Mouse (Mus musculus) liver, embryonic 15.5 days (tissue): ENCODE data around the gene Ankrd23. TPM values are rescaled to one million over a fixed set of nuclear protein-coding genes. Genes with fewer than 3 reads are reported as not detected.
"Not testable (repeated sequence)": the region's sequence is repeated elsewhere in the genome, so short reads cannot be mapped to it uniquely, and the experiment has no call there.

Experiments
- ATAC-seq: fragments of 200-750 bp; cut with Nextera tagmentation; 2 replicates; pipeline ENCODE4 v1.8.0; 2017; ENCODE audit warnings: moderate number of reproducible peaks, mild to moderate bottlenecking, moderate library complexity; ENCODE audit not compliant: insufficient read depth
- H3K27ac ChIP-seq: fragments of 300-500 bp; sonication (generic); replicated peaks from 2 replicates; pipeline ENCODE4 v1.5.1; 2015; ENCODE audit warnings: mild to moderate bottlenecking, inconsistent platforms
- H3K27me3 ChIP-seq: fragments of 300-500 bp; sonication (generic); 2 replicates; pipeline ENCODE4 v1.6.1; 2015; ENCODE audit warnings: mild to moderate bottlenecking, inconsistent platforms
- H3K36me3 ChIP-seq: fragments of 300-500 bp; sonication (generic); replicated peaks from 2 replicates; pipeline ENCODE4 v1.6.1; 2015; ENCODE audit warnings: moderate library complexity, mild to moderate bottlenecking, inconsistent platforms
- H3K4me1 ChIP-seq: fragments of 300-500 bp; sonication (generic); replicated peaks from 2 replicates; pipeline ENCODE4 v1.6.1; 2015; ENCODE audit warnings: inconsistent platforms
- H3K4me2 ChIP-seq: fragments of 300-500 bp; sonication (generic); 2 replicates; pipeline ENCODE4 v1.6.1; 2015; ENCODE audit warnings: moderate library complexity, mild to moderate bottlenecking, inconsistent platforms
- H3K4me3 ChIP-seq: fragments of 300-500 bp; sonication (generic); replicated peaks from 2 replicates; pipeline ENCODE4 v1.5.1; 2015; ENCODE audit warnings: mild to moderate bottlenecking, inconsistent platforms
- H3K9ac ChIP-seq: fragments of 300-500 bp; sonication (generic); 2 replicates; pipeline ENCODE4 v1.6.1; 2015; ENCODE audit warnings: moderate library complexity, mild to moderate bottlenecking, inconsistent platforms
- H3K9me3 ChIP-seq: fragments of 300-500 bp; sonication (generic); replicated peaks from 2 replicates; pipeline ENCODE4 v1.6.1; 2016; ENCODE audit warnings: inconsistent platforms
- WGBS: fragments of 180-500 bp; shearing (Covaris S2); methylation state at CpG from one replicate; pipeline ENCODE4 v1.1.7; 2015; ENCODE audit warnings: mixed read lengths; ENCODE audit not compliant: insufficient replicate concordance; 5-methylcytosine and 5-hydroxymethylcytosine counted together
- polyA plus RNA-seq: library from polyadenylated mRNA; unstranded; fragments of >200 nt; fragmentation: Nextera tagmentation; extraction: Ambion mirVana; gene quantifications from 2 replicates; pipeline ENCODE4 v1.2.1, GENCODE M21; 2015

Ankrd23 gene
- 2.3 and 2.9 TPM in 2 replicates for polyA plus RNA-seq

DNA sequence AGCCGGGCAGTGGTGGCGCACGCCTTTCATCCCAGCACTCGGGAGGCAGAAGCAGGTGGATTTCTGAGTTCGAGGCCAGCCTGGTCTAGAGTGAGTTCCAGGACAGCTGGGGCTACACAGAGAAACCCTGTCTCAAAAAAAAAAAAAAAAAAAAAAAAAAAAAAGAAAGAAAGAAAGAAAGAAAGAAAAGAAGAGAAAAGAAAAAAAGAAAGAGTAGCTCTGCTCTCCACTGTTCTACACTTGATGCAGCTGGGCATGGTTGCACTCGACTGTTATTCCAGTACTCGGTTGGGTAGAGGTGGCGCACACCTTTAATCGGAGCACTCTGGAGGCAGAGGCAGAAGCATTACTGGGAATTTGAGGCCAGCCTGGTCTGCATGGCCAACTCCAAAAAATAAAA lies at the start of gene Ankrd23:
Gene Ankrd23, minus strand, starts transcription at position 101 of the 400 bp plus-strand sequence.
- ATAC-seq, H3K9me3 ChIP-seq, H3K9ac ChIP-seq, H3K36me3 ChIP-seq, H3K27me3 ChIP-seq, H3K4me2 ChIP-seq, H3K4me3 ChIP-seq: not testable (repeated sequence)
- peaks cover 19% of the 10 kb centered on the region for H3K4me1 ChIP-seq
- WGBS, result 84% methylated on average over 9 of the region's 9 CpGs
- H3K27ac ChIP-seq, result 0 out of 2 replicates have a peak within 1 kb of the TSS, but pooled peaks have one; percentile 24

DNA sequence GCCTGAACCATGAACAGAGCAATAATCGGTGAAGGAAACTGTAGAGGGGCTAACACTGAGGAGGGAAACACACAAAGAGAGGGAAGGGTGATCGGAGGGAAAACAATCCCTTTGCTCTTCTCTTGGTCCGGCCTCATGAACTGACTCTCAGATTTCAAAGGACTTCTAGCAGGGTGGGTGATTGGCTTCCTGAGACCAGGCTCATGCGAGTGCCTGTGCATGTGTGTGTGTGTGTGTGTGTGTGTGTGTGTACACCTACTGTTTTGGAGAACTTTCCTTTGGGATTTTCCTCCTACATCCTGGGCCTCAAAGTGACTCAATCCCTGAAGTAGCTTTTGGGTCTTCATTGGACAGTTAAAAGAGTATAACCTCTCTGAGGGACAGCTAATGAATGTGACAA lies 49.6 kb upstream of the Ankrd23 start:
- Histone ChIP-seq H3K9me3 (no peaks in the 10 kb centered on the region), H3K4me3 (no peak overlapping the region), H3K36me3 (no peaks in the 10 kb centered on the region), H3K27me3 (no peaks in the 10 kb centered on the region; the same call in 1 of the 2 replicates), H3K9ac (no peak overlapping the region), H3K4me2 (no peak overlapping the region), H3K27ac (no peak overlapping the region), H3K4me1 (peaks cover 12% of the 10 kb centered on the region; the same call in 1 of the 2 replicates)
- WGBS, result 58% methylated on average over 4 of the region's 4 CpGs
- ATAC-seq, result no peak

- H3K27ac ChIP-seq, result no peak overlapping the region
- no peak overlapping the region for H3K4me3 ChIP-seq
- WGBS, result 59% methylated on average over 8 of the region's 8 CpGs
Measured at GRCm38 (mm10) chr1:36583408-36584116, 46.9 kb upstream of the Ankrd23 start.

GRCm38 (mm10) chr1:36582211-36582610 lies 45.5 kb upstream of the Ankrd23 start:
- Histone ChIP-seq H3K9ac (no peak overlapping the region), H3K9me3 (no peaks in the 10 kb centered on the region), H3K4me3 (no peak overlapping the region), H3K36me3 (no peaks in the 10 kb centered on the region), H3K4me1 (peaks cover 19% of the 10 kb centered on the region), H3K27me3 (no peaks in the 10 kb centered on the region; the same call in 1 of the 2 replicates), H3K27ac (no peak overlapping the region), H3K4me2 (no peak overlapping the region)
- WGBS, result 47% methylated on average over 8 of the region's 8 CpGs
- no peak for ATAC-seq

More at GRCm38 (mm10) chr1:36583408-36584116, 46.9 kb upstream of the Ankrd23 start:
- H3K36me3 ChIP-seq, result no peaks in the 10 kb centered on the region
- peaks cover 19% of the 10 kb centered on the region for H3K4me1 ChIP-seq
- H3K27me3 ChIP-seq, result no peaks in the 10 kb centered on the region; the same call in 1 of the 2 replicates
- H3K9ac ChIP-seq, result no peak overlapping the region
- no peak overlapping the region for H3K4me2 ChIP-seq
- no peaks in the 10 kb centered on the region for H3K9me3 ChIP-seq
- ATAC-seq, result no peak

DNA sequence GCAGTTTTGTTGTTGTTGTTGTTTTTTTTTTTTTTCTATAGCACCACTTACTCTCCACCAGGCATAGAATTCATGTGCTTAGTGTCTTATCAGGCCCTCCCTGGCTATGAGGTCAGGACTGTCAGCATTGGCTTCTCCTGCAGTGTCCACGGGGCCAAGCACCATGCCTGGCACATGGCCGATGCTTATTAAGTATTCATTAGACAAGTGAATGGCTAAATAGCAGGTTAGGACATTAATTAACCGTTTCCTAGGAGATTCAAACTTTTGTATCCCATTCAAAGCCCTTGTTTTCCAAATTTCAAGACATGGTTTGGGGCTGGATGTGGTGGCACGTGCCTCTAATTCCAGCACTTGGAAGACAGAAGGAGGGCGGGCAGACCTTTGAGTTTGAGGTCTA lies 44.6 kb upstream of the Ankrd23 start:
- Histone ChIP-seq H3K9me3 (no peaks in the 10 kb centered on the region), H3K4me3 (no peak overlapping the region), H3K36me3 (no peaks in the 10 kb centered on the region), H3K4me1 (peaks cover 22% of the 10 kb centered on the region), H3K27me3 (no peaks in the 10 kb centered on the region; the same call in 1 of the 2 replicates), H3K4me2 (peak overlapping the region; percentile 61; the same call in 1 of the 2 replicates), H3K9ac (no peak overlapping the region), H3K27ac (no peak overlapping the region)
- 51% methylated on average over 5 of the region's 5 CpGs for WGBS
- ATAC-seq, result no peak

GRCm38 (mm10) chr1:36580384-36581207 lies 43.9 kb upstream of the Ankrd23 start:
- WGBS, result 8% methylated on average over 17 of the region's 17 CpGs
- no peaks in the 10 kb centered on the region for H3K36me3 ChIP-seq
- no peaks in the 10 kb centered on the region; the same call in 1 of the 2 replicates for H3K27me3 ChIP-seq
- no peaks in the 10 kb centered on the region for H3K9me3 ChIP-seq
- peak; percentile 87 for ATAC-seq
- peaks cover 28% of the 10 kb centered on the region for H3K4me1 ChIP-seq
- peak overlapping the region; percentile 61 for H3K4me2 ChIP-seq
- peak overlapping the region; percentile 33 for H3K4me3 ChIP-seq
- peak overlapping the region; percentile 6; the same call in 1 of the 2 replicates for H3K9ac ChIP-seq
- 0 out of 2 replicates have a peak overlapping the region, but pooled peaks have one; percentile 38 for H3K27ac ChIP-seq

GRCm38 (mm10) chr1:36579974-36580383 lies 43.3 kb upstream of the Ankrd23 start:
- no peak overlapping the region for H3K27ac ChIP-seq
- ATAC-seq, result no peak
- H3K9ac ChIP-seq, result no peak overlapping the region

DNA sequence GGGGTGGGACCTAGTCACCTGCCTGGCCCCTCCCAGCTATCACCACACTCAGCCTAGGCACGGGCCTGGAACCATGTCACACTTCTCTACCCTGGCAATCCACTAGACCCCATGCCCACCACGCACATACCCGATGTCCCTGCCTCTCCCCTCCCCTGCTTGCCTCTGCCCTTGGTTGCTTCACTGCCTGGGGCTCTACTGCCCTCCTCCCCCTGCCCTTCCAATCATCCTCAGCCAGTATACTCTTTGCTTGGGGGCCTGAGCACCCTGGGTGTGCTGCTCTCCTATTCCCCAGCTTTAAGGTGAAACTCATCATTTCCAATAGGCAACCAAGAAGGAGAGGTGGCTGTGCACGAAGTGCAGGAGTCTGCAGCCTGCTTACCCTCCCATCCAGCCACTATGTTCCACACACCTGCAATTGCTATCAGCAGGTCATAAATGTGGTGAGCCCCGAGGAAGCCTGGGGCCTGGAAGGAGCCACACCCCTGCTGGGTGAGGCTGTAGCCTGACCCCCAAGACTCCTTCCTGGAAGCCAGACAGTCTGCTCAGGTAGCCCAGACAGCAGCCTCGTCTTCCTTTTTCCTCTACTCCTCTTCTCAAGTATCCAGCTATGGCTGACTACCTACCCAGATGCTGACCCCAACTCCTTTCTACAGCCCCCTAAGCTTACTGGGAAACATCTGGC lies 40.5 kb upstream of the Ankrd23 start:
- peaks cover 33% of the 10 kb centered on the region for H3K4me1 ChIP-seq
- H3K27ac ChIP-seq, result no peak overlapping the region

More at GRCm38 (mm10) chr1:36579974-36580383, 43.3 kb upstream of the Ankrd23 start:
- Histone ChIP-seq H3K4me3 (peak overlapping the region; percentile 33; the same call in 1 of the 2 replicates), H3K36me3 (no peaks in the 10 kb centered on the region), H3K4me1 (peaks cover 33% of the 10 kb centered on the region), H3K9me3 (no peaks in the 10 kb centered on the region), H3K27me3 (no peaks in the 10 kb centered on the region; the same call in 1 of the 2 replicates), H3K4me2 (peak overlapping the region; percentile 61)
- WGBS, result 54% methylated on average over 6 of the region's 6 CpGs

GRCm38 (mm10) chr1:36575347-36575746 lies 38.7 kb upstream of the Ankrd23 start:
- WGBS, result 54% methylated on average over 6 of the region's 6 CpGs
- no peak for ATAC-seq
- H3K4me1 ChIP-seq, result peaks cover 23% of the 10 kb centered on the region

More for the DNA sequence above, 40.5 kb upstream of the Ankrd23 start:
- Histone ChIP-seq H3K9me3 (no peaks in the 10 kb centered on the region), H3K27me3 (no peaks in the 10 kb centered on the region; the same call in 1 of the 2 replicates), H3K4me2 (no peak overlapping the region), H3K4me3 (no peak overlapping the region), H3K36me3 (no peaks in the 10 kb centered on the region), H3K9ac (no peak overlapping the region)
- WGBS, result 46% methylated on average over 6 of the region's 6 CpGs
- ATAC-seq, result no peak

GRCm38 (mm10) chr1:36574196-36574955 lies 37.7 kb upstream of the Ankrd23 start:
- Histone ChIP-seq H3K27me3 (no peaks in the 10 kb centered on the region), H3K4me3 (no peak overlapping the region), H3K9me3 (no peaks in the 10 kb centered on the region), H3K27ac (no peak overlapping the region), H3K36me3 (no peaks in the 10 kb centered on the region), H3K4me2 (no peak overlapping the region), H3K9ac (no peak overlapping the region), H3K4me1 (peaks cover 18% of the 10 kb centered on the region; the same call in 1 of the 2 replicates)
- 68% methylated on average over 5 of the region's 5 CpGs for WGBS
- no peak for ATAC-seq

More at GRCm38 (mm10) chr1:36575347-36575746, 38.7 kb upstream of the Ankrd23 start:
- no peaks in the 10 kb centered on the region for H3K36me3 ChIP-seq
- H3K9me3 ChIP-seq, result no peaks in the 10 kb centered on the region
- no peaks in the 10 kb centered on the region for H3K27me3 ChIP-seq
- H3K27ac ChIP-seq, result no peak overlapping the region
- no peak overlapping the region for H3K4me2 ChIP-seq
- no peak overlapping the region for H3K9ac ChIP-seq
- H3K4me3 ChIP-seq, result no peak overlapping the region
